Mouse (Mus musculus) heart, embryonic 15.5 days (tissue): ENCODE data around the gene Zfpl1. TPM values are rescaled to one million over a fixed set of nuclear protein-coding genes. Genes with fewer than 3 reads are reported as not detected.
A peak's percentile ranks its signal among the peaks of the same experiment; 100 is the strongest.
"Not testable (repeated sequence)": the region's sequence is repeated elsewhere in the genome, so short reads cannot be mapped to it uniquely, and the experiment has no call there.

Experiments used
- ATAC-seq: fragments of 200-750 bp; cut with Nextera tagmentation; replicated peaks from 2 replicates; pipeline ENCODE4 v1.8.0; 2017; ENCODE audit warnings: low read depth, moderate TSS enrichment; ENCODE audit not compliant: insufficient number of reproducible peaks, insufficient read depth, low FRiP score
- H3K27ac ChIP-seq: fragments of 300-500 bp; sonication (generic); 2 replicates; pipeline ENCODE4 v1.5.1; 2015; ENCODE audit warnings: mild to moderate bottlenecking, inconsistent platforms
- H3K27me3 ChIP-seq: fragments of 300-500 bp; sonication (generic); 2 replicates; pipeline ENCODE4 v1.6.1; 2015; ENCODE audit warnings: inconsistent platforms
- H3K36me3 ChIP-seq: fragments of 300-500 bp; sonication (generic); 2 replicates; pipeline ENCODE4 v1.6.1; 2015; ENCODE audit warnings: mild to moderate bottlenecking, inconsistent platforms
- H3K4me1 ChIP-seq: fragments of 300-500 bp; sonication (generic); replicated peaks from 2 replicates; pipeline ENCODE4 v1.6.1; 2015; ENCODE audit warnings: inconsistent platforms
- H3K4me2 ChIP-seq: fragments of 300-500 bp; sonication (generic); 2 replicates; pipeline ENCODE4 v1.6.1; 2015; ENCODE audit warnings: inconsistent platforms, mild to moderate bottlenecking, moderate library complexity
- H3K4me3 ChIP-seq: fragments of 300-500 bp; sonication (generic); 2 replicates; pipeline ENCODE4 v1.5.1; 2015; ENCODE audit warnings: mild to moderate bottlenecking, inconsistent platforms
- H3K9ac ChIP-seq: fragments of 300-500 bp; sonication (generic); 2 replicates; pipeline ENCODE4 v1.6.1; 2015; ENCODE audit warnings: mild to moderate bottlenecking, inconsistent platforms
- H3K9me3 ChIP-seq: fragments of 300-500 bp; sonication (generic); replicated peaks from 2 replicates; pipeline ENCODE4 v1.6.1; 2016; ENCODE audit warnings: inconsistent platforms
- WGBS: fragments of 180-500 bp; shearing (Covaris S2); methylation state at CpG from one replicate; pipeline ENCODE4 v1.1.7; 2015; ENCODE audit warnings: mixed read lengths; 5-methylcytosine and 5-hydroxymethylcytosine counted together
- polyA plus RNA-seq: library from polyadenylated mRNA; unstranded; fragments of >200 nt; fragmentation: Nextera tagmentation; extraction: Ambion mirVana; gene quantifications from 2 replicates; pipeline ENCODE4 v1.2.1, GENCODE M21; 2015

Gene Zfpl1
- polyA plus RNA-seq, 1 experiment from 2014 or later = 39.1 TPM

DNA sequence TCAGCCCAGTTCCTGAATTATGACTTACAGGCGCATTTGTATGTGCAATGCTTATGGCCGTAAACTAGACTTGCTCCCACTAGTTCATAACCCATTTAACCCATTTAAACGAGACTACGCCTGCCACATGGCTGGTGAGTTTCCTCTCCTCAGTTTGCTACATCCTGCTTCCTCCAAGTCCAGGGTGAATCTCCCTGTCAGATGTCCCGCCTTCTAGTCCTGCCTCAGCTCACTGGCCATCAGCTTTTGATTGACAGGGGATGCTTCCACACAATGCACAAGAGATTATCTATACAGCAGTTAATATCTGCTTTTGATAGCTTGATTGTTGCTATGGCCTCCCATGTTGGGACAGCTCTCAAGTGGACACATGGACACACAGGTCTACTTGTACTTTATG lies 30.5 kb downstream of the Zfpl1 start:
- no peaks in the 10 kb centered on the region for H3K9me3 ChIP-seq
- ATAC-seq = no peak
- no peak overlapping the region for H3K4me3 ChIP-seq
- peaks cover 71% of the 10 kb centered on the region for H3K36me3 ChIP-seq
- WGBS = 79% methylated on average over 5 of the region's 5 CpGs
- no peaks in the 10 kb centered on the region for H3K27me3 ChIP-seq
- no peak overlapping the region for H3K9ac ChIP-seq
- H3K4me1 ChIP-seq = peaks cover 20% of the 10 kb centered on the region
- H3K4me2 ChIP-seq = no peak overlapping the region
- no peak overlapping the region for H3K27ac ChIP-seq

DNA sequence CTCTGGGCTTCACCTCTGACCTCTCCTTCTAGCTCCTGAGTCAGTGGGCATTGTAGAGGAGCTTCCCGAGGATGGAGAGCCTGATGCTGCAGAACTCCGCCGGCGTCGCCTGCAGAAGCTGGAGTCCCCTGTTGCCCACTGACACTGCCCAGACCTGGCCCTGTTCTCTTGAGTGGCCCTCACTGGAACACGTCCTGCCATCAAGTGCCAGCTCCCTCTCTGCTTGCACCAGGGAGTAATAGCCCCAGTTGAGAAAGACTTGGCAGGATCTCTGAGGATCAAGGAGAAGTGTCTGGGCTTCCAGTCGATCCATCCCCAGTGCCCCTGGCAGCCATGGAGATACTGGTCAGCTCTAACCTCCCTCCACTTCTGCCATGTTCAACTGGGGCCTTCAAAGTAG lies 32.2 kb downstream of the Zfpl1 start:
- H3K36me3 ChIP-seq = peaks cover 76% of the 10 kb centered on the region
- no peak for ATAC-seq
- WGBS = 82% methylated on average over 7 of the region's 7 CpGs
- H3K4me2 ChIP-seq = no peak overlapping the region
- peaks cover 20% of the 10 kb centered on the region for H3K4me1 ChIP-seq
- no peak overlapping the region for H3K4me3 ChIP-seq
- no peaks in the 10 kb centered on the region for H3K27me3 ChIP-seq
- H3K9me3 ChIP-seq = no peaks in the 10 kb centered on the region
- no peak overlapping the region for H3K9ac ChIP-seq
- no peak overlapping the region for H3K27ac ChIP-seq

DNA sequence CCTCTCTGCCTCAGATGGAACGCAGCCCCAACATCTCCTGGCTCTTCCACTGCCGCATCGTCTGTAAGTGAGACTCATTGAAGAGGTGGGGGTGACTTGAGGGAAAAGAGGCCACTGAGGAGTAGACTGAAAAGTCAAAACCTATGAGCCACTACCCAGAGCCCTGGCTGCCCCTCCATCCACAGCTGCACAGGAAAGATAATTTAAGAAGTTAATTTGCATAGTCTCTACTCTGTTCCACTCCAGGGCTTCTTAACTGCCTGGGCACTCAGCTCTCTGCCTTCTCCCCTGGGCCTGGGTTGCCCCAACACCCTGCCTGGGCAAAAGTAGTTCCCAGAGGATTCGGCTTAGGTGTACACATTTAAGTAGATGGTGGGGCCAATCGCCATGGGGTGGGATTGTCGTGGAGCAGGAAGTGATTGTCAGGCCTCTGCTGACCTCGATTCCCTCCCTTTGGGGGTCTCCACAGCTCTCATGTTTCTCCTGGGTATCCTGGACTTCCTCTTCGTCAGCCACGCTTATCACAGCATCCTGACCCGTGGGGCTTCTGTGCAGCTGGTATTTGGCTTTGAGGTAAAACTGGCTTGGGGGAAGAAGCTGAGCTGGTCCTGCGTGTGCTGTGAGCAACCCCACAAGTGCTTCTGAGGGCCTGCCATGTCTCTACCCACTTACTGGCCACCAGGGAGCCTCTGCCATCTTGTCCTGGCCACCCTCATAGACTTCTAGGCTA lies 35.9 kb downstream of the Zfpl1 start:
- peaks cover 59% of the 10 kb centered on the region for H3K36me3 ChIP-seq
- 75% methylated on average over 11 of the region's 11 CpGs for WGBS
- peaks cover 18% of the 10 kb centered on the region for H3K4me1 ChIP-seq
- no peak overlapping the region for H3K27ac ChIP-seq
- H3K27me3 ChIP-seq = no peaks in the 10 kb centered on the region
- no peak for ATAC-seq
- no peak overlapping the region for H3K4me2 ChIP-seq
- H3K9ac ChIP-seq = no peak overlapping the region
- no peak overlapping the region for H3K4me3 ChIP-seq
- no peaks in the 10 kb centered on the region for H3K9me3 ChIP-seq

DNA sequence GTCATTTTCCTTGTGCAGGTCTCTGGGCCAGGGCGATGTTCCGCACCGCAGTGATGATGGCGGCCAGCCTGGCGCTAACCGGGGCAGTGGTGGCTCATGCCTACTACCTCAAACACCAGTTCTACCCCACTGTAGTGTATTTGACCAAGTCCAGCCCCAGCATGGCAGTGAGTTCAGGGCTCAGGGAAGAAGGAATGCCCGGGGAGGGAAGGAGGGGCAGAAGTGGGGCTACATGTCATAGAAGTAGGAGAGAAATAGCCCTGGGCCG lies 36.9 kb downstream of the Zfpl1 start:
- peak overlapping the region; percentile 92 for H3K4me2 ChIP-seq
- no peaks in the 10 kb centered on the region for H3K9me3 ChIP-seq
- H3K27me3 ChIP-seq = no peaks in the 10 kb centered on the region
- no peak overlapping the region for H3K27ac ChIP-seq
- no peak for ATAC-seq
- peaks cover 49% of the 10 kb centered on the region for H3K36me3 ChIP-seq
- peaks cover 18% of the 10 kb centered on the region for H3K4me1 ChIP-seq
- peak overlapping the region; percentile 93 for H3K4me3 ChIP-seq
- H3K9ac ChIP-seq = peak overlapping the region; percentile 84
- WGBS = 78% methylated on average over 8 of the region's 8 CpGs

- ATAC-seq = peak; percentile 12; the same call in 1 of the 2 replicates
- Histone ChIP-seq H3K4me1 (peaks cover 18% of the 10 kb centered on the region), H3K27me3 (no peaks in the 10 kb centered on the region), H3K9ac (peak overlapping the region; percentile 84), H3K27ac (peak overlapping the region; percentile 98), H3K4me3 (peak overlapping the region; percentile 93), H3K36me3 (peaks cover 44% of the 10 kb centered on the region), H3K9me3 (no peaks in the 10 kb centered on the region), H3K4me2 (peak overlapping the region; percentile 92)
- WGBS = 2% methylated on average over 37 of the region's 44 CpGs
Measured at GRCm38 (mm10) chr19:6047154-6047898, 37.4 kb downstream of the Zfpl1 start.

DNA sequence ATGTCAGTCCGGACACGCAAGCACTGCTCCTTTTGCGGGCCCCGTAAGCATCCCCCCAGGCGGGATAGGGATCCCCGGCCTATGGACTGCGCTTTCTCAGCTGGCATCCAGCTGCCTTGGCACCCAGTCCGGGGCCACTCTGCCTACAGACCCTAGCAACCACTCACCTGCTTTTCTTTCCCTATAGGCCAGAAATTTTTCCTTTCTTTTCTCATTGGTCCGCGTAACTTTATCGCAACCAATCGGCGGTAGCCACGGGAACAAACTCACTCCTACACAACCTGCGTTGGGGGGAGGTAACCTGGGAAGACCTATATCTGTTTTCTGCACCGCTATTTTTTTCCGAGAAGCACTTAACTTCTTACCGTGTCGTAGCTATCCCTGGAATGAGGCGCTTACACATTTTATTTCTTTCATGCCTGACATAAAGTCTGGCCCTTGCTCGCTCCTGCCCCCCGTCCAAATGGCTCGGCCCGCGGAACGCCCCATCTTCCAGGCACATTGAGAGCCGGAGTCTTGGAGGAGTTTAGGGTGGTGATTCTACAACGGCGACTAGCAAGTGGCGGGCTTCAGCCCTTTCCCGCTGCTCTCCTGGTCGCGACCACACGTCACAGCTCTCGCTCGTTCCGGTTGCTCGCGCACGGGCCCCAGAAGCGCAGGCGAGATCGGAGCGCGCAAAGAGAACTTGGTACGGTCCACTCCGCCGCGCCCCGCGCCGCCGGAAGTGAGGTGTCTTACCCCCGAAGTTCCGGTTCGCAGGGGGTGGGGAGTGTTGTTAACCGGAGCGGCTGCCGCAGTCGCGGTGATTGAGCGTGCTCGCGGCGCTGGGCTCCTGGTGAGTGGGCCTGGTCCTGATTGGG lies 38.2 kb downstream of the Zfpl1 start, which contains the start of gene Syvn1:
Gene Syvn1 (plus strand): TSS at position 283 of the 860 bp plus-strand sequence.
- H3K9ac ChIP-seq = peak within 1 kb of the TSS; percentile 84
- peak within 1 kb of the TSS; percentile 93 for H3K4me3 ChIP-seq
- ATAC-seq = peak; percentile 92
- peak within 1 kb of the TSS; percentile 98 for H3K27ac ChIP-seq
- H3K9me3 ChIP-seq = no peaks in the 10 kb centered on the region
- peaks cover 18% of the 10 kb centered on the region for H3K4me1 ChIP-seq
- WGBS = under 1% methylated on average over 65 of the region's 65 CpGs
- H3K27me3 ChIP-seq = no peaks in the 10 kb centered on the region
- H3K36me3 ChIP-seq = peaks cover 36% of the 10 kb centered on the region
- H3K4me2 ChIP-seq = peak within 1 kb of the TSS; percentile 92

DNA sequence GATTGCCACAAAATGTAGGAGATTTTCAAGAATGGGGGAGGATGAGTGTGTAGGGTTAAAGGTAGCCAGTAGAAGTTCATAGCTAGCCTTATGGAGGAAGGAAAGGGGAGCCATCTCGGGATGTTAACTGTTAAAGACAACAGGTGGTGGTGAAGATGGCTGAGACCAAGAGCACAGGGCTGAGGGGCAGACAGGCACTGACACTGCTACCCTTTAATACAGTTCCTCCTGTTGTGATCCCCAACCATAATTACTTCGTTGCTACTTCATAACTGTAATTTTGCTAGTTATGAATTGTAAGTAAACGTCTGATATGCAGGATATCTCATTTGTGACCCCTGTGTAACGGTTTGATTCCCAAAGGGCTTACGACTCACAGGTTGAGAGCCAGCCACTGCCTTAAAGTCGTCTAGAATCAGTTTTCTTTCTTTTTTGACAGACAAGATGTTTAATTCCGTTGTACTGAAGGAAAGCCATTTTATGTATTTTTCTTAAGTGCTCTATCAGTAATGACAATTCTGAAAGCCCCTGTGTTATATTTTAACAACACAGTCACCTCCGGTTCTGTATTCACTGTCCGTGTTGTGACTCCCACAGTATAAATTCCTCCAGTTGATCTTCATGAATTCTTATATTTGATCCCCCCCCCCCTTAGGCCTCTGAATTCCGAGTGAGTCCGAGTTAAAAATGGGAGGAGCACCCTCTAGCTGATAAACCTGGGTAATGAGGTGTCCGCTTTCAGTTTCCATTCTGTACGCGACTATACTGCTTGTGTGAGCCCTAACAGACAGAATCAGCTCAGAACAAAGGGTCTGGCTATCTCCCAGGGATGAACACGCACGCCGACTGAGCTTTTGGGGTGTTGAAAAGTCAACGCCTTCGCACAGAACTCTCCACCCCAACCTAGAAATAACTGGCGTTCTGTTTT lies 39.1 kb downstream of the Zfpl1 start:
- WGBS = 13% methylated on average over 20 of the region's 20 CpGs

DNA sequence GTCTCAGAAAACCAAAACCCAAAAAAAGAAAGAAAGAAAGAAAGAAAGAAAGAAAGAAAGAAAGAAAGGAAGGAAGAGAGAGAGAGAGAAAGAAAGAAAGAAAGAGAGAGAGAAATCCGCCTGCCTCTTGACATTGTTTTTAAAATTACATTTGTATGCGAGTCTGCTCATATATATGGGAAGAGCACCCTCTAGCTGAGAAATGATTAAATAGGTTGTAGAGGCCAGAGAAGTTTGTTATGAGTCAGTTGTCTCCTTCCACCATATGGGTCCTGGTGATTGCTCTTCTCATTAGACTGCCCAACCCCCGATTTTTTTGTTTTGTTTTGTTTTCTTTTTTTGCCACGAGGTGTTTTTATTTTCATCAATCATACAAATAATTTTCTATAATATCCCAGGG lies 40.7 kb downstream of the Zfpl1 start:
- not testable (repeated sequence) for H3K4me3 ChIP-seq, H3K9ac ChIP-seq, H3K4me2 ChIP-seq, H3K9me3 ChIP-seq, H3K27me3 ChIP-seq, H3K27ac ChIP-seq, ATAC-seq
- peaks cover 18% of the 10 kb centered on the region for H3K4me1 ChIP-seq
- 43% methylated on average over 4 of the region's 4 CpGs for WGBS
- peaks cover 11% of the 10 kb centered on the region for H3K36me3 ChIP-seq

More for the DNA sequence above, 39.1 kb downstream of the Zfpl1 start:
- peak; percentile 25; the same call in 1 of the 2 replicates for ATAC-seq
- H3K27ac ChIP-seq = peak overlapping the region; percentile 98
- peak overlapping the region; percentile 64 for H3K9ac ChIP-seq
- peak overlapping the region; percentile 92 for H3K4me2 ChIP-seq
- H3K4me1 ChIP-seq = peaks cover 18% of the 10 kb centered on the region
- no peaks in the 10 kb centered on the region for H3K27me3 ChIP-seq
- peaks cover 27% of the 10 kb centered on the region for H3K36me3 ChIP-seq
- H3K9me3 ChIP-seq = no peaks in the 10 kb centered on the region
- H3K4me3 ChIP-seq = peak overlapping the region; percentile 93

DNA sequence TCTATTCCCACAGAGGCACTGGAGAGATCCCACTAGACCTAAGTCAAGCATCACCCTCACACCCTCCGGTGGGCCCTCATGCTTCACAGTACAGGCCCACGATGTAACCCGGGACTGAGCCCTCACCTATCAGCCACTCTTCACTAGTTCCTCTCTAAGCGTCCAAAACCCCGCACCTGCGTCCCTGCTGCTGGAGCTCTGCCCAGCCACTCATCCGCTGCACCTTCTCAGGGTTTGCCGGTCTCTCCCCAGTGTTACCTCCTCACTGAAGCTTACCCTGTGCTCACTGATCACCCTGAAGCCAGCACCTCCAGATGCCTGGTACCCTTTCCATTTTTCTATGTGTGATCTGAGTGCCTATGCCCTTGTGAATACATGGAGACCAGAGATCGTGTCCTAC lies 42.5 kb downstream of the Zfpl1 start:
- Histone ChIP-seq H3K9ac (no peak overlapping the region), H3K27me3 (no peaks in the 10 kb centered on the region), H3K4me3 (no peak overlapping the region), H3K4me1 (peaks cover 7% of the 10 kb centered on the region), H3K9me3 (no peaks in the 10 kb centered on the region), H3K4me2 (no peak overlapping the region), H3K27ac (no peak overlapping the region), H3K36me3 (no peaks in the 10 kb centered on the region)
- ATAC-seq = no peak
- WGBS = 74% methylated on average over 9 of the region's 9 CpGs

GRCm38 (mm10) chr19:6040002-6040401 lies 44.8 kb downstream of the Zfpl1 start:
- Histone ChIP-seq H3K4me3 (no peak overlapping the region), H3K9ac (no peak overlapping the region), H3K9me3 (no peaks in the 10 kb centered on the region), H3K27me3 (no peaks in the 10 kb centered on the region), H3K4me2 (no peak overlapping the region), H3K36me3 (no peaks in the 10 kb centered on the region), H3K4me1 (peaks cover under 1% of the 10 kb centered on the region), H3K27ac (no peak overlapping the region)
- ATAC-seq = no peak
